Mouse (Mus musculus) right cerebral cortex, postnatal 25 days (tissue): ENCODE measurements around the gene Gm4985.
"Not testable (repeated sequence)": the region's sequence is repeated elsewhere in the genome, so short reads cannot be mapped to it uniquely, and the experiment has no call there.

Experiments used
- DNase-seq: peaks from one replicate; pipeline ENCODE4 v3.0.0; 2022

Gene Gm4985

GRCm38 (mm10) chrX:23958834-23959233 is at the start of gene Gm4985:
Gene Gm4985 (minus strand): TSS chrX:23958934.
- not testable (repeated sequence) for DNase-seq

- no peak for DNase-seq
Measured at GRCm38 (mm10) chrX:23954161-23954560, 4.6 kb downstream of the Gm4985 start.
